Mouse (Mus musculus) T-helper 1 cell (primary cell): ENCODE data around the gene Cers6.

Experiments
- in situ Hi-C: fragments of 300-600 bp; cut with MboI, MseI; formaldehyde crosslinking; loops from one replicate; pipeline ENCODE4 v1.15.1; 2025; ENCODE audit warnings: high pct_unique_total_duplicates

Gene Cers6

DNA sequence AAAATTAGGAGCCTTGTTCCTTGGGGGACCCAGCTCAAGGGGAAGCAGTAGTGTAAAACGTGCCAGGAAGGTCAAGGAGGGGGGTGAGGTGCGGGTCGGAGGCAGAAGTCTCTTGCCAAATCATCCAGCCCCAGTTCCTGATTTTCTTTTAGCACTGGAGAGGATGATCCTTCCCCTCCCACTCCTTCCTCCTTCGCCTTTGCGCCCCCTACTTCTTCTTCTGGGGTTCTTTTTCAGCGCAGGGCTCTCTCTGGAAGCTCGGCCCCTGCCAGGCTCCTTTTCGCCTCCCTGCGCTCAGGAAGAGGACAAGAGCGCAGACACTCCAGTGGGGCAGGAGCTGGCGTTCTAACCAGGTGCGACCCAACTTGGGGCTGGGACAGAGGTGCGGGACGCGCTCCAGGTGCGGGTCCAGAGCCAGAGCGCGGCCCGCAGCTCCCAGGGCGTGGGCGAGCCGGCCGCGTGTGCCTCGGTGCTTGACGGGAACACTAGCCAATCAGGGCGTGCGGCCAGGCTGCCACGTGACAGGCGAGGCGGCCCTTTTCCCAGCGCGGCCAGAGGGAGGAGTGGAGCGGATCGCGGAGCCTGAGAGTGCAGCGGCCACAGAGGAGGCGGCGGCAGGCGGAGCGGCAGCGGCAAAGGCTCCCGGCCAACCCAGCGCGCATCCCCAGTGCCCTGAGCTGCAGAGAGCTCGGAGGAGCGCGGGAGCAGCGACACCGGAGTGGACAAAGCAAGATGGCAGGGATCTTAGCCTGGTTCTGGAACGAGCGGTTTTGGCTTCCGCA, at the start of gene Cers6:
Gene Cers6 (plus strand): TSS at position 538 of the 782 bp plus-strand sequence.
- in situ Hi-C loops, result no loop called here

DNA sequence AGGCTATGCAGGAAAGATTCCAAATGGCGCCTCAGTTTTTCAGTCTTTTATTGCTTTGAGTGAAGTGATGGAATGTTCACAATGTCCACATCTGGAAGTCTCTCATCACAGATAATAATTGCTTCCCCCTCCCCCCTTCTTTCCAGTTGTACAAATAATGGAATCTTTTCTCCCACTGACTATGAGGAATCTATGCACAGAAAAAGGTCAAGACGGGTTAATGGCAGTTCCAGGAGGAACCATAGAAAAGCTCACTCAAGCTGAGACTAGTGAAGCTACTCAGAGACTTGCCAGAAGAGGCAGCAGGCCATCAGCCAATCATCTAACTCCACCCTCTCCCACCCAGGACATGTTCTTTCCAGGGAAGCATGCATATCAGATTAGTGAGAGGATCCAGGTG, 46.8 kb upstream of the Cers6 start:
- in situ Hi-C loops, result no loop called here

DNA sequence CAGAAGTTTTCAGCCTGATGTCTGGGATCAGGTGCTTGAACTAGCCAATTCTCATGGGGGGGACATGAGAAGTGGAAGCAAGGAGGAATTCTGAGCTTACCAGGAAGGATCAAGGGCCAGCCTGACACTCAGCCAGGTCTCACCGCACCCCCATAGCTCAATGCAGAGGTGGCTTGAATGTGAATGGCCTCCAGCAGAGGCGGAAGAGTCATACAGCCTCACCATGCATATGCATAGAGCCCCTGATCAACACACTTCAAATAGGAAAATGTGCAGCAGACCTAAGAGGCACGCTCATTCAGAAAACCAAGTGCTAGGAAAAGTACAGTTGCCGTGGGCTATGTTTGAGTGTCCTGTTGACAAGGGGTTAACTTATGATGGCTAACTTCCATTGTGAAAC, 42.2 kb upstream of the Cers6 start:
- in situ Hi-C loops, result no loop called here

DNA sequence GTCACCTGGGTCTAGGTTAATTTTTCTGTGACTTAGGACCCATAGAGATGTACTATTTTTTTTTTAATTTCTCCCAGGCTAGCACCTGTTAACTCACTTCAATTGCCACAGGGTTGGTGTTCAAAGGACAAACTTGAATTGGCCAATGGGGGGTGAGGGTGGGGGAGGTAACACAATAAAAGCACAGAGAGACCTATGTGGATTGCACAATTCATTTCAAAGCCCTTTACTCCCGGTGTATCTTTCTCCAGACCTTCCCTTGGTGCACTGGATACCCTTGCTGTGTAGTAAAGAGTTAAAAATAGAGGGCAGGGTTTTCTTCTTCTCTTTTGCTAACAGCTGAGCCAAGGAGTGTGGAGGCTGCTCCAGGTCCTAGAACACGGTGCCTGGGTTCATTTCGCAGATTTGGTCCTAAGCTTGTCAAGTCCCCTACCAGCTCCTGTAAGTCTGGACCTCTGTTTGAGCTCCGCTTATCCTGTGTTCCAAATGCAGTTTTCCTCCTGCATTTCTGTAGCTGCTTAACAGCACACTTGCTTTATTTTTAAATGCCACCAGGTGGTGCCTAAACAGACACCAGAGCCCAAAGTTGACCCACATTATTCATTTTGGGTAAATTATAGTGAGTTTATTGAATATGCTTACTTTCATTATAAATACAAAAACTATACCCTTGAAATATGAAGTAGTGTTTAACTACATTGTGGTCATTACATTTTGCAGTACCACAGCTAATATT, 38.9 kb upstream of the Cers6 start:
- in situ Hi-C loops, result no loop called here

DNA sequence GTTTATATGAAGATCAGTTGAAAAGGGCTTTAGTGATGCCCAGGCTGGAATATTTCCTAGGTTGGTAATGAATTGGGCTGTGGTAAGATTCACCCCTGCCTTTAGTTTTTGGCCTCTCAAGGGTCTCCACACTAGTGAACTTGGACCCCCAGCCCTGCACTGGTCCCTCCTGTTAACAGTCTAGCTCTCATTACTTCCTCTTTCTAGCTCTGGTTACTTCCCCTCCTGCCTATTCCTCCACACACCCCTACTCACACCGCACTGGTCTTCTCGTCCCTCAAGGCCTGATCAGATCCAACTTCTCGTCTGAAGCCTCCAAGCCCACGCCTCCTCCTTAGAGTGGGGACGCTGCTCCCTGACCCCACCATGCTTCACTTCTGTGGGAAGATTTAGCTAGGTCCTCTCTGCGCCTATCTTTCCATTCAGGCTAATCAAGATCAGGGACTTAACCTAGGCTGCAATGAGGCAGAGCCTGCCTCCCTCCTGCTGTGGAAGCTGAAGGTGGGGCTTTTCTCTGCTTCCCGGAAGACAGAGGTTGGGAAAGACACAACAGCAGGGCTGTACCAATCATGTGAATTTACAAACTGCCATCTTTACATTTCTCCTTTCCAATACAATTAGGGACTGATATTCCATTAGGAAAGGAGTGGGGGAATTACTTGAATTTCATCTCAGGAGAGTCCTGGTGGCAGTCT, 35.8 kb upstream of the Cers6 start:
- in situ Hi-C loops, result no loop called here

DNA sequence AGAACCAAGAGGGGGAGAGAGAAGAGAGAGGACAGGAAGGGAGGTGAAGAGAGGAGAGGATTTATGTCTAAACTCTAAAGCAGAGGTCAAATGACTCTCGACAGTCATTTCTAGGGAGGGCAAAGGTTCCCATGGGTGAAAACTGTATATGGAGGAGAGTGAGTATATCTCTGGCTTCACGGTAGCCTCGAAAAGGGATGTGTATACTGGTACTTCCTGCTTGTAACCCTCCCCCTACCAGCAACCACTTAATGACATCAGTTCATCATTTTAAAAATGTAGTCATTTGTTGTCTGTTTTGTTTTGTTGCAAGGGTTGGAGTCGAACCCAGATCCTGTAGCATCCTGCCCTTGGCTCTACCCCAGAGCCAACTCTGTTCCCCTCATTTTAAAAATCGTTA, 17.9 kb upstream of the Cers6 start:
- in situ Hi-C loops, result no loop called here

DNA sequence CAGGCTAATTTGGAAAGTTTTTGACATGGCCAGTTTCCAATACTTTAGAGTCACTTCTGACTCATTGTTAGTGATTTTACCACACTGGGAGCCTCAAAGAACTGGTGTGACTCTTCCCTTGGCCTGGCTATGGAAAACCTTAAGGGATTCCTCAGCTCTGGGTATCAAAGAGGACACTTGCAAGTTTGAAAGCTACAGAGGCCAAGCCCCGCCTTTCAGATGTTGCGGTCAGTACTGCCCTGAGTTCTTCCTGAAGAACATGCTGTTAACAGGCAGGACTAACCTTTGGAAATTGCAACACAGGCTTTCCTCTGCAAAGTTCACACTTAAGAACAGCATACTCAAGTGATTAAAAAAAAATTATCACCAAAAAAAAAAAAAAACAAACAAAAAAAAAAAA, 16.7 kb upstream of the Cers6 start:
- in situ Hi-C loops, result no loop called here

DNA sequence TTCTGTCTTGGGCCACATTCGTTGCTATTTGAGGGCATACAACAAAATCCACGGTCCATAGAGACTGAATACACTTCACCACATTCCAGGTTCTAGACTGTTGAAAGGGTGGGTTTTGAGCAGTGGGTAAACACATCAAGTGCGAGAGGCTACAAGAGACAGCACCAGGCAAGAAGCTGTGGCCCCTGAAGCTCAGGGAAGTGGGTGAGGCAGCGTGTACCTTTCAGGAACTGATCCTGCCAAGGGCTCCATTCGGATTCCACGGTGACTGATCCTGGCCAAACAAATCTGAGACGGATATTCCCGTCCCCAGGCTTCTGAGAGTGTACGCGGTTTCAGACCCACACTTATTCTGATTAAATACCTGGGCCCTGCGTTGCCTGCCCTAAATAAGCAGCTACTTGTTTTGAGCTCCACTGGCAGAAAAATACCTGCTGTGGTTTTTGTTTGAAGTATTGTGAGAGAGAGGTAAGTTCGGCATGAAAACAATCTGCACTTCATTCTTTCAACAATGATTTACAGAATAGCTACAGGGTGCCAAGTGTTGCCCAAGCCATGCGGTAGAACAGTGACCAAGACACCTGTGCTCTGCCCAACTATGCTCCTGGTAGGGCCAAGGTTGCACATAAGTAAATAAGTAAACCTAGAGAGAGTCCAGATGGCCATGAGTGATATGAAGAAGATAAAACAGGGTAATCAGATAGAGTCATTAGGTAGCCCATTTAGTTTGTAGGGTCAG, 16.1 kb upstream of the Cers6 start:
- in situ Hi-C loops, result no loop called here

DNA sequence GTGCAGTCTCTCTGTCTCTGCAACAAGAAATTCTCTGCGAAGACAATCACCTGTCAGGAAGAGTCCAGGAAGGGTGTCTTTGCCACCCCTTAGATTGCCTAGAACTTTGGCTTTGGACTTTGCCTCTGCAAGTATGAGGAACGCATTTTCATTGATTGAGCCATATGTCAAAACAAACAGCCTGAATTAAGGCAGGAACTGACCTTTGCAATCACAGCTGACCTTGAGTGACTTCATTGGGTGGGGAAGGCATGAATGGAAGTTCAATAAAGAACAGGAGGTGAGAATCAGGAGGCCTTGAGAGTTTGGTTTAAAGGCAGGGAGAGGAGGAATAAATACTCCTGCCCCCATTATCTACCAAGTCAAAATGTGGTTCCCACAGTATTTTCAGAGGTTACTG, 850 bp upstream of the Cers6 start:
- in situ Hi-C loops, result no loop called here

DNA sequence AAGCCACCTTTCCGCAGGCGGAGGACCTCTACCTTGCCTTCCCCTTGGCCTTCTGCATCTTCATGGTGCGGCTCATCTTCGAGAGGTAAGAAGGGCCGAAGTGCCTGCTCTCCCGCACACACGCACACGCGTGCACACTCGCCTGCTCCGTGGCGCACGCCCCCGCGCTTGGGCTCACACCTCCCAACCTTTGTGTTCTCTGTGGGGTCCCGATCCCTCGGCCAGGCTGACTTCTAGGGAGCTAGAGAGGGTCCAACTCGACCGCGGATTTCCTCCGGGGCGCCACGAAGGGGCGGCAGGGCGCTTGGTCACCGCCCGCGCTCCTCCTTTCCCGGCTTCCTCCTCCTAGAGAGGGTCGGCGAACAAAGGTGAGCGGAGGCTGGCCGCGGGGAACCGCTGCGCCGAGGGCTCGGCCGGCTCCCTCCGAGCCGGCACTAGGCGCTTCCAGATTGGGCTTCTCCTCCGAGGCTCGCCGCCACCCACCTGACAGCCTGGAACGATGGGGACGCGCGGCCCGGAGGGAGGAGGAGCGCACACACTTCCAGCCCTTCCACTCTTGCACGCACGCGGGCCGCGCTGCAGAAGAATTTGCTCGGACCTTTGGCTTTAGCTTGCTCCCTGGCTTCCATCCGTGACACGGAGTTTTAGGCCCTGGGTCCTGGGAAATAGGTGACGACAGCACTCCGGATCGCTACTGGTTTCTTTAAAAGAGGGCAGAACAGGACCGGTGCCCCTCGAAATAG, 651 bp downstream of the Cers6 start:
- in situ Hi-C loops, result no loop called here

DNA sequence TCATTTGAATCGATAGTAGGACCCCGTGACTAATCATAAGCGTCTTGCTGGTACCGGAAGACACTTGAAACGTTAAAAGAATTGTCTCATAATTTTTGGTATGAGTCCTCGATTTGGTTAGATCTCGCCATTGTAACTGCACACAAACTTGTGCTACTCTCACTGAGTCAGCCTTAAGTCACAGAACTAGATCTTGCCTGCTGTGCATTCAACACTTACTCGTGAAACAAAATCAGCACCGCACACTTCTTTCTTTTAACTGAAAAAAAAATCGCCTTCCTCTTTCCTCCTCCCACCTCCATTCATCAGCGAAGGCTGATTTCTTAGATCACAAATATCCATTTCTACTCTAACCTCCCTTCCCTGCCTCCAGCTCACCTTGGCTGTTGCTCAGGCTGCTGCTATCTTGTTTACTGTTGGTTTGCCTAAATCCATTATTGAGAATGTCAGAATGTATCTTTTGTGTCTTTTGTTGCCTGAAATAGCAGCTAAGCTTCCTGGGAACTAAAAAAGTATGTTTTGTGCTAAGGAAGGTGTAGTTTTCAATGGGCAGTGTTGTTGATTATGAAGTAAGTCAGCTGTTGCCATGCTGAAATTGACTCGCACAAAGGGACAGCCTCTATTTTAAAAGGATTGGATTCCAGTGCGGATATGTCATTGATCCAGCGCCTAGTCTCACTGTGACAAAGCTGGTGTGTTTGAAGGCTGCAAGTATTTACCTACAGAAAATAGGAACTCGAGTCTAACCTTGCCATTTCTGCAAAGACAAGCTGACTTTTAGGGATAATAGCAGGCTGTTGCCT, 1.4 kb downstream of the Cers6 start:
- in situ Hi-C loops, result no loop called here

DNA sequence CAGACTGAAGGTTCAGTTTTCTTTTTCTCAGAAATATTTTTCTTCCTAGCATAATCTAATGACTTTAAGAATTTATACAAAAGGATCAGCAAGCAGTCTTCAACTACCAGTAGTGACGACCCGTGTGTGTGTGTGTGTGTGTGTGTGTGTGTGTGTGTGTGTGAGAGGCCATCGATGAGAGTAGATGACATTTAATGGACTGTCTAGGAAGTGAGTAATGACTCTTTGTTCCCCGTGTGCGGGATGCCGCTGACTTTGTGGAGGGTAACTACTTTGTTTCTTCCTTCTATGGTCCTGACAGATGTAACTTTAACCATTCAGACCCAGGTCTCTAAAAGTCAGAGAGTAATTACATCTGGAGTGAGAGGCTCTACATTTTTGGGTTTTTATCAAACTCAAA, 2.3 kb downstream of the Cers6 start:
- in situ Hi-C loops, result no loop called here

DNA sequence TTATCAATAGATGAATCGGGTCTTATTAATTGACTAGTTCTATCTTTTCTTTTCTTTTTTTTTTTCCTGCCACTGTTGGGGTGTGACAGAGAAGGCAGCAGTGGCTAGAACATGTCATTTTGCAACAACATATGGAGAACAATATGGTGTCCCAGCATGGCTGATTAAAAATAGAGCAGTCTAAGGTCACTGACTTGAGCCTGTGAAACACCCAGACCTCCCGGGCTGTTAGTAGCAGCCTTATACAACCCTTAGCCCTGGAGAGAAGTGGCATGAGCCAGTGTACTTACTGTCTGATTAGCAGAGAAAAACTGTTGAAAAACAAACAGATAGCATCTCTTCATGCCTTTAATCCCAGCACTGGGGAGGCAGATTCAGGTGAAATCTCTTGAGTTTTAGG, 3.1 kb downstream of the Cers6 start:
- in situ Hi-C loops, result no loop called here

DNA sequence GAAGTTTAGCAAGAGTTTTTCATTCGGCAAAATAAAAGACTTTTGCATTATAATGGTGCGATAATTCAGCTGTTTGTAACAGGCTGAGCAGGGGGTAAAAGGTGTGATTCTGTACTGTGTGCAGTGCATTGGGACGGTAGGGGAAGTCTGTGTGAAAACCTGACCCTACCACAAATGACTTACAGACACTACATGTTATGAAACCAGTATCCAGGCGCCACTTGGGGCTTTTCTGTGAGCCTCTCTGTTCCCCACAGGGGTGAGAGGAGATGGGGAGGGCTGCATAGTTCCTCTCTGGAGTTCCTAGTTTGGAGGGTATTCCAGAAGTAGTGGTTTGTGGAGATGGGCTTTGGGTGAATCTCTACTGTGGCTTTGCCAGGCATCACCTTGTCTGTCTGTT, 5.9 kb downstream of the Cers6 start:
- in situ Hi-C loops, result no loop called here

DNA sequence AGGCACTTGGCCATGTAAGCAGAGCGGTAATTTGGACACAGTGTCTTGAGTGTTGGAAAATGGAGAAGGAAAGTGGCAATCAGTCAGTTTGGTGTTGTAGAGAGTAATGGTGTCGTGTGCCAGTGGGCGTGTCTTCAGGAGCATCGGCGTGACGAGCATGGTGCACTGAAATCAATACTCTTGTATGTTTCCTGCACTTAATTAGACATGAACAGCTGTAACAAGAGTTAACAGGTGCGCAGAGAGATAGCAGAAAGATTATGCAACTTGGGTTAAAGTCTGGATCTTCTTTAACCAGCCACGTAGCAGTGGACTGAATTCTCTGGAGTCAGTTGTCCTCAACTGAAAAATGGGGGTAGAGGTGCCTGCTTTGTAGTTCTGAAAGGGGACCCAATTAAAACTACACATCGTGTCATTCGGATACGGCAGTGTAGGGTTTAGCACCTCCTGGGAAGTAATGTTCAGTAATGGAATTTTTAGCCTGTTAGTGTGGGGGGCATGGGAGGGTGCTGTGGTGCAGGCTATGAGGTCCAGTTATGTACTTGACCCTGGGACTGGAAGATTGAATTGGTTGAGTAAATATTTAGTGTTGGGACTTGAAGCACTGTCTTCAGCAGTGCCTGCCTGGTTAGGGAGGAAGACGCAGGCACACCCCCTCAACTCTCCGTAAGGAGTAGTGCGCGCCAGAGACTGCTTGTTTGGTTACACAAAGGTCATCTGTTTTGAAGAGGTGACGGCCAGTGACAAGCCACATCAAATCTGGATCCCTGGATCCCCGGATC, 9.9 kb downstream of the Cers6 start:
- in situ Hi-C loops, result no loop called here

DNA sequence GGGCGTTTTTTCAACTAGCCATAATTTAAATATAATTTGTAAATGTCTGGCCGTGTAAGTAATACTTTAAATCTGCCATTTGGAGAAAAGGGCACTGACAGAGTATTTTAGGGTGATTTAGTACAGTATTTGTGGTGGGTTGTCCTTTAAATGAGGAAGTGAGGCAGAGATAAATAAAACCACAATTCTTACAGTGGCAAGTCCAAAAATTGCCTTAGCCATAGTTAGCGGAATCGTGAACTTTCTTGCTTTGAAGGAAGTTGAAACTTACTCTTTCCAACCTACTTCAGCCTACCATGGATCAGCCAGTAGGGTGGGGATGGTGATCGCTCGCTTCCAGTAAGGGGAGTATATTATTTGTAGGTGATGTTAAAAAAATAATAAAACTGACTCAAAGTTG, 11.8 kb downstream of the Cers6 start:
- in situ Hi-C loops, result no loop called here

DNA sequence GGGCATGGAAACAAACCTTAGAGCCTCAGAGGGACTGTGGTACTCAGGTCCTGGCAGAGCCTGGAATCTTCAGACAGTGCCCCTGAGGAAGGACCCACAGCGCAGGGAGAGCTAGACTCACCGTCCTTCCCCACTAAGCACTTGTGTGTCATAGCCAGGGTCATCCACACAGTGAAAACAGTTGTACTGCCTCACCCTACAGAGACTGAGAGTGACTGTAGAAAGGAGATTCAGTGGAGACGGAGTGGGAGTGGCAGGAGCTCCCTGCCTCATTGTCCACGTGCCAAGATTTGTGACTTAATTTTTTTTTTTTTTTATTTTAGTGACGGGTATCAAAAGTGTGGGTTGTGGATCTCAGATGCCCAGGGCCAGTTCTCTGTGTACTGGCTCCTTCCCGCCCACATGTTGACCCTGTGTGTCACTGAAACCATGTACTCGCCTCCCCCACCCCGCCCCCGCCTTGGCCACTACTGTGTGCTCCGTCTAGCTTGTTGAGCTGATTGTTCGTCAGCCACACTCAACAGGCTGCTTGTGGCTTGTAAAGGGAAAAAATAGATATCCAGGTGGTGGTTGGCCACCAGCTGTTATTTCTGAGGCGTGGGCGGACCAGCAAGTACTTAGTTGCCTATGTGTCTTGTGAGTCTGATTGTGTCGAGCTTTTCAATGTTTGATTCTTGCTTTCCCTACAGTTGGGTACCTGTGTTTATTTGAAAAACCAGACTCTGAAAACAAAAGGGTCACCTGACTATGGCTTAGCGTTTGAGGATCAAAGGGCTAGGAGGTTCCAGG, 12.6 kb downstream of the Cers6 start:
- in situ Hi-C loops, result no loop called here

DNA sequence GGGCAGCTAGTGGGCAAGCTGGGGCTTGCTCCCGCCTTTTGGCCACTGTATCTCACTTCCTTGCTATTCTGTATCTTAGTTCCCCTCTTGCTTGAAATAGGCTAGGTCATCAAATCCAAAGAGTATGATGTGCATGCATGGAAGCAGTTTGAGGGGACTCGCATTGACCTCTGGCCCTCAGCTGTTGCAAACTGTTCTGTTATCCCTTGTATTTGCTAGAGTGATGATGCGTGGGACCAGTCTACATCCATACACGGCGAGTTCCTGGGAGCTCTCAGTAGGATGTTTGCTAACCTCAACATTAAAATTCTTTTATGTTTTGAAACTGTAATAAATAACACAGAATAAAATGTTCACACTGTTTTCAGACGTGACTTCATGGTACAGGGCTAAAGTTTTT, 13.3 kb downstream of the Cers6 start:
- in situ Hi-C loops, result no loop called here
